Comparison of ENCODE assay signal across 8 mouse cellular contexts in the genomic region with DNA sequence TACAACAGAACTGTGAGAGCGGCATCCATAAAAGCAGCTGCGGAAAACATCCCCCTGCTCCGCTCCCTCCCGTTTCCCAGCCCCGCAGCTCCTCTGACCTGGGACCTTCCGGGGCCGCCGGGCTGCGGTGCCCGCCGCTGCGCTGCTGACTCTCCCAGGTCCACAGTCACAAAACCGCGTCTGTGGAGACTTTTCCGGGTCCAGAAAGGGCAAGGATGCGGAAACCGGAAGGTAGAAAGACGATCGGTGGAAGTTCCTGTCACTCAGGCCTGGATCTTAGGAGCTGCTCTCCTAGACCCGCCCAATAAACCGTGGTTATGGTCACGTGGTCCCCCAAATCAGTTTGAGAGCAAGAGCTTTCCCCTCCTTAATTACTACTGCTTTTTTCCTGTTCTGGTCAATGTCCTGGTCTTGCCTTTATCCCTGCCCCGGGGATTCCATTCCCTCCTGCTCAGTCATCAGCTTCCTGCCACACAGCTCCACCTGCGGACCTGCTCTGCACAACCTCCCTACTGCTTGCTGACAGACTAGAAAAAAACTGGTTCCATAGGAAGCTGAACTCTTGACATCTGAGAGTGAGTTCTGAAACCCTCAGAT. TPM values are rescaled to one million over a fixed set of nuclear protein-coding genes. Genes with fewer than 3 reads are reported as not detected.
DNase-seq lines count a peak whose midpoint lies in the region; ATAC-seq and TF ChIP-seq lines count a peak whose summit lies in the region.
"Not testable (repeated sequence)": the region's sequence is repeated elsewhere in the genome, so short reads cannot be mapped to it uniquely, and the experiment has no call there.

Gene Zfp995, minus strand, starts transcription at position 471 of the 597 bp plus-strand sequence.

- H3K27ac ChIP-seq in hindbrain, embryonic 11.5 days (ENCODE audit: low read depth, low read length); lung, postnatal 0 days (ENCODE audit: low read length): not testable (repeated sequence)

- peak within 1 kb of the TSS; percentile 71 for H3K9ac ChIP-seq in hindbrain, embryonic 11.5 days (ENCODE audit: low read depth, low read length)
- H3K9ac ChIP-seq in lung, postnatal 0 days (replicated peaks; ENCODE audit: low read depth): peak within 1 kb of the TSS; percentile 52; the same call in 1 of the 2 replicates

- H3K4me1 ChIP-seq in hindbrain, embryonic 11.5 days (replicated peaks; ENCODE audit: control insufficient read depth, insufficient read depth, low read length); lung, postnatal 0 days (ENCODE audit: insufficient read depth, low read depth, low read length): not testable (repeated sequence)

- H3K4me3 ChIP-seq in hindbrain, embryonic 11.5 days (ENCODE audit: low read depth, low read length): peak within 1 kb of the TSS; percentile 57
- H3K4me3 ChIP-seq in lung, postnatal 0 days (ENCODE audit: low read depth, low read length): peak within 1 kb of the TSS; percentile 51

- peak; percentile 99 for ATAC-seq in hindbrain, embryonic 11.5 days (ENCODE audit: low FRiP score)
- ATAC-seq in lung, postnatal 0 days: peak; percentile 98

- peak; percentile 81 for DNase-seq in Muller cell, postnatal 12 days (ENCODE audit: inconsistent ontology term)
- peak; percentile 73 for DNase-seq in cerebellum, adult 9-11 months
- DNase-seq in frontal cortex, adult 2 months (ENCODE audit: extremely low spot score in 1 of 2, low spot score in 1 of 2): peak; percentile 44 to 78
- peak; percentile 66 for DNase-seq in hindbrain, embryonic 11.5 days (ENCODE audit: low spot score)
- peak; percentile 57 to 65 for DNase-seq in layer of hippocampus, postnatal 10 days (ENCODE audit: low spot score in 2 of 2)
- peak; percentile 67 for DNase-seq in lung, postnatal 0 days (ENCODE audit: low spot score)
- peak; percentile 19 for DNase-seq in ovary, postnatal 10 days (ENCODE audit: low spot score)
- DNase-seq in thymus, postnatal 14 days: peak; percentile 75

- H3K4me2 ChIP-seq in hindbrain, embryonic 11.5 days (replicated peaks; ENCODE audit: low read depth, low read length): peak within 1 kb of the TSS; percentile 74
- H3K4me2 ChIP-seq in lung, postnatal 0 days (replicated peaks; ENCODE audit: low read depth, low read length): peak within 1 kb of the TSS; percentile 60

- H3K36me3 ChIP-seq in hindbrain, embryonic 11.5 days (ENCODE audit: control insufficient read depth, insufficient read depth, low read length); lung, postnatal 0 days (ENCODE audit: insufficient read depth, low read length): not testable (repeated sequence)

- under 1% methylated on average over 24 of the region's 24 CpGs for WGBS in hindbrain, embryonic 11.5 days
- under 1% methylated on average over 24 of the region's 24 CpGs for WGBS in lung, postnatal 0 days

- not testable (repeated sequence) for TF ChIP-seq EP300 in lung, postnatal 0 days (IDR thresholded peaks at IDR 0.05)

- not testable (repeated sequence) for TF ChIP-seq CTCF in lung, postnatal 0 days (IDR thresholded peaks at IDR 0.05)

- not testable (repeated sequence) for H3K9me3 ChIP-seq in hindbrain, embryonic 11.5 days (ENCODE audit: control insufficient read depth, low read length); lung, postnatal 0 days (ENCODE audit: low read length)

- H3K27me3 ChIP-seq in hindbrain, embryonic 11.5 days (ENCODE audit: control insufficient read depth, insufficient read depth, low read length); lung, postnatal 0 days (replicated peaks; ENCODE audit: insufficient read depth, low read length): not testable (repeated sequence)

RNA-seq across cellular contexts. Expression of gene Zfp995, which starts in this region (rescaled TPM):
- polyA plus RNA-seq in frontal cortex, adult 2 months (2012; rRNA removed): 4.0 and 5.6 TPM in 2 replicates
- polyA plus RNA-seq in hindbrain, embryonic 11.5 days (2014; fragmentation: Nextera tagmentation; extraction: Ambion mirVana): 8.6 and 10.0 TPM in 2 replicates
- total RNA-seq in layer of hippocampus, postnatal 10 days (2021): 1 to 10 TPM; 5.4 to 5.7 TPM
- 4.7 and 6.7 TPM in 2 replicates for polyA plus RNA-seq in lung, postnatal 0 days (2015; fragmentation: Nextera tagmentation; extraction: Ambion mirVana)

Comparison
In these comparisons a context has a peak if more than half of its experiments do, and no peak if none do; other contexts are left out.
1. DNase-seq: peak in every context shown above with its lines; median percentile 81 in Muller cell, postnatal 12 days; 75 in thymus, postnatal 14 days; 73 in cerebellum, adult 9-11 months; 67 in lung, postnatal 0 days; 66 in hindbrain, embryonic 11.5 days; 61 in frontal cortex, adult 2 months; 61 in layer of hippocampus, postnatal 10 days; 19 in ovary, postnatal 10 days.